Comparison of ENCODE assay signal across 10 mouse cellular contexts in genomic region chr12:80394045-80394444, GRCm38 (mm10). TPM values are rescaled to one million over a fixed set of nuclear protein-coding genes. Genes with fewer than 3 reads are reported as not detected.
DNase-seq lines count a peak whose midpoint lies in the region; ATAC-seq and TF ChIP-seq lines count a peak whose summit lies in the region.
"Had no signal": no experiment of that assay in that cellular context is flagged by ENCODE, and none has a peak within 500 bp of the region (broad histone marks: within the 10 kb centered on the region; RNA-seq: fewer than 3 reads in every experiment).

No protein-coding gene starts in this region.

- H3K27ac ChIP-seq in kidney, adult 2 months (ENCODE audit: insufficient read depth, low read depth, low read length): no peak overlapping the region
- no peak overlapping the region for H3K27ac ChIP-seq in kidney, embryonic 15.5 days
- H3K27ac ChIP-seq in midbrain, embryonic 16.5 days (ENCODE audit: low read length): no peak overlapping the region
- H3K27ac ChIP-seq in midbrain, embryonic 11.5 days (ENCODE audit: low read depth, low read length): no peak overlapping the region
- H3K27ac ChIP-seq: forebrain, embryonic 15.5 days had no signal

- no peaks in the 10 kb centered on the region for H3K27me3 ChIP-seq in kidney, adult 2 months (replicated peaks; ENCODE audit: control insufficient read depth, insufficient read depth, low read length)
- H3K27me3 ChIP-seq in kidney, embryonic 15.5 days: no peaks in the 10 kb centered on the region
- no peaks in the 10 kb centered on the region for H3K27me3 ChIP-seq in midbrain, embryonic 16.5 days (ENCODE audit: control insufficient read depth, insufficient read depth, low read depth, low read length)
- no peaks in the 10 kb centered on the region for H3K27me3 ChIP-seq in midbrain, embryonic 11.5 days (ENCODE audit: control insufficient read depth, insufficient read depth, low read length)
- H3K27me3 ChIP-seq: forebrain, embryonic 15.5 days had no signal

- TF ChIP-seq POLR2A in kidney, adult 2 months (IDR thresholded peaks at IDR 0.05; ENCODE audit: low read depth, low read length): no peak

- peak; percentile 24 for DNase-seq in cerebellum, adult 11 months
- DNase-seq in cerebellum, adult 11-12 months: no peak
- DNase-seq in kidney, adult 2 months: peak; percentile 40
- DNase-seq in B cell, adult 2 months: peak; percentile 61 to 66
- peak; percentile 38 to 67 for DNase-seq in kidney, postnatal 25 days
- no peak for DNase-seq in midbrain, embryonic 11.5 days (ENCODE audit: low spot score, missing footprints)
- DNase-seq: midbrain, embryonic 14.5 days had no signal

- H3K4me3 ChIP-seq in kidney, adult 2 months (ENCODE audit: insufficient read depth, low read depth, low read length): no peak overlapping the region
- H3K4me3 ChIP-seq in kidney, embryonic 15.5 days (replicated peaks): no peak overlapping the region
- no peak overlapping the region for H3K4me3 ChIP-seq in midbrain, embryonic 16.5 days (ENCODE audit: low read depth, low read length)
- H3K4me3 ChIP-seq in midbrain, embryonic 11.5 days (ENCODE audit: low read depth, low read length): no peak overlapping the region
- H3K4me3 ChIP-seq: forebrain, embryonic 15.5 days had no signal

- H3K9ac ChIP-seq in kidney, embryonic 15.5 days: no peak overlapping the region
- H3K9ac ChIP-seq in midbrain, embryonic 16.5 days (ENCODE audit: low read depth, low read length): no peak overlapping the region
- H3K9ac ChIP-seq in midbrain, embryonic 11.5 days (ENCODE audit: low read length): no peak overlapping the region
- H3K9ac ChIP-seq: forebrain, embryonic 15.5 days had no signal

- no peak for ATAC-seq in kidney, embryonic 15.5 days (replicated peaks; ENCODE audit: low FRiP score)
- ATAC-seq in midbrain, embryonic 16.5 days: no peak
- ATAC-seq in midbrain, embryonic 11.5 days (ENCODE audit: low FRiP score): no peak
- ATAC-seq: forebrain, embryonic 15.5 days had no signal

- H3K4me1 ChIP-seq in kidney, adult 2 months (ENCODE audit: control insufficient read depth, insufficient read depth, low read length): no peaks in the 10 kb centered on the region
- no peaks in the 10 kb centered on the region for H3K4me1 ChIP-seq in kidney, embryonic 15.5 days
- H3K4me1 ChIP-seq in midbrain, embryonic 16.5 days (ENCODE audit: control insufficient read depth, insufficient read depth, low read length): no peaks in the 10 kb centered on the region
- no peaks in the 10 kb centered on the region for H3K4me1 ChIP-seq in midbrain, embryonic 11.5 days (ENCODE audit: control insufficient read depth, insufficient read depth, low read length)
- H3K4me1 ChIP-seq: forebrain, embryonic 15.5 days had no signal

- H3K4me2 ChIP-seq in kidney, embryonic 15.5 days: no peak overlapping the region
- no peak overlapping the region for H3K4me2 ChIP-seq in midbrain, embryonic 16.5 days (ENCODE audit: low read length)
- no peak overlapping the region for H3K4me2 ChIP-seq in midbrain, embryonic 11.5 days
- H3K4me2 ChIP-seq: forebrain, embryonic 15.5 days had no signal

- no peak for TF ChIP-seq CTCF in kidney, adult 2 months (conservative IDR thresholded peaks at IDR 0.05; ENCODE audit: insufficient read depth, insufficient read length, low read depth, low read length)

- WGBS in kidney, adult 2 months: 92% methylated on average over 2 of the region's 2 CpGs
- 89% methylated on average over 2 of the region's 2 CpGs for WGBS in kidney, embryonic 15.5 days
- WGBS in midbrain, embryonic 16.5 days: 88% methylated on average over 2 of the region's 2 CpGs
- 92% methylated on average over 2 of the region's 2 CpGs for WGBS in midbrain, embryonic 11.5 days

- H3K9me3 ChIP-seq in kidney, embryonic 15.5 days (replicated peaks): no peaks in the 10 kb centered on the region
- no peaks in the 10 kb centered on the region for H3K9me3 ChIP-seq in midbrain, embryonic 16.5 days (replicated peaks; ENCODE audit: control insufficient read depth, low read length, poor library complexity, severe bottlenecking)
- H3K9me3 ChIP-seq in midbrain, embryonic 11.5 days (ENCODE audit: control insufficient read depth, low read length): no peaks in the 10 kb centered on the region
- H3K9me3 ChIP-seq: forebrain, embryonic 15.5 days had no signal

- H3K36me3 ChIP-seq in kidney, adult 2 months (ENCODE audit: control insufficient read depth, insufficient read depth, low read length): peaks cover 10% of the 10 kb centered on the region
- H3K36me3 ChIP-seq in kidney, embryonic 15.5 days: peaks cover 87% of the 10 kb centered on the region
- peaks cover 32% of the 10 kb centered on the region for H3K36me3 ChIP-seq in midbrain, embryonic 16.5 days (ENCODE audit: control insufficient read depth, insufficient read depth, low read length)
- peaks cover 18% of the 10 kb centered on the region for H3K36me3 ChIP-seq in midbrain, embryonic 11.5 days (ENCODE audit: control insufficient read depth, insufficient read depth, low read length)

RNA-seq across cellular contexts. Expression of gene Dcaf5, which starts 42.4 kb away (rescaled TPM):
- 17.0 and 17.2 TPM in 2 replicates for polyA plus RNA-seq in kidney, adult 2 months (2012; rRNA removed)
- polyA plus RNA-seq in kidney, embryonic 15.5 days (2015; fragmentation: Nextera tagmentation; extraction: Ambion mirVana): 11.3 and 12.3 TPM in 2 replicates
- 25.0 and 27.2 TPM in 2 replicates for polyA plus RNA-seq in midbrain, embryonic 16.5 days (2015; fragmentation: Nextera tagmentation; extraction: Ambion mirVana)
- polyA plus RNA-seq in midbrain, embryonic 11.5 days (2014; fragmentation: Nextera tagmentation; extraction: Ambion mirVana): 12.9 and 13.5 TPM in 2 replicates

Comparison
In these comparisons a context has a peak if more than half of its experiments do, and no peak if none do; other contexts are left out.
1. DNase-seq: peak in cerebellum, adult 11 months (single experiment), kidney, adult 2 months (single experiment), B cell, adult 2 months (2 of 2) and kidney, postnatal 25 days (2 of 2); none in cerebellum, adult 11-12 months (single experiment) and midbrain, embryonic 11.5 days (single experiment).